13 mouse cellular contexts compared by ENCODE assay signal in genomic region chr1:156787164-156787863, GRCm38 (mm10). TPM values are rescaled to one million over a fixed set of nuclear protein-coding genes. Genes with fewer than 3 reads are reported as not detected.
DNase-seq lines count a peak whose midpoint lies in the region; ATAC-seq lines count a peak whose summit lies in the region.
"Had no signal": no experiment of that assay in that cellular context is flagged by ENCODE, and none has a peak within 500 bp of the region (broad histone marks: within the 10 kb centered on the region; RNA-seq: fewer than 3 reads in every experiment).

No protein-coding gene starts in this region.

- no peak for ATAC-seq in hindbrain, embryonic 16.5 days
- ATAC-seq in liver, embryonic 12.5 days, result no peak

- peak; percentile 65 for DNase-seq in hindbrain, embryonic 10.5 days (ENCODE audit: low spot score)
- DNase-seq in R1 (ENCODE audit: low read depth, low spot score), result peak; percentile 59
- DNase-seq in embryo, embryonic 9.5 days (ENCODE audit: extremely low spot score), result peak; percentile 52
- peak; percentile 42 for DNase-seq in mesoderm, embryonic 11.5 days (ENCODE audit: low read depth, low spot score)
- no peak for DNase-seq in layer of hippocampus, adult 9-11 months
- DNase-seq: adrenal gland, postnatal 25 days; kidney, postnatal 36 days; liver, embryonic 13.5 days; right cerebral cortex, postnatal 4 days had no signal

- H3K36me3 ChIP-seq in hindbrain, embryonic 10.5 days, result no peaks in the 10 kb centered on the region
- no peaks in the 10 kb centered on the region for H3K36me3 ChIP-seq in hindbrain, embryonic 16.5 days (ENCODE audit: control insufficient read depth, insufficient read depth, low read length)
- H3K36me3 ChIP-seq in liver, embryonic 12.5 days, result no peaks in the 10 kb centered on the region
- H3K36me3 ChIP-seq: liver, embryonic 13.5 days had no signal

- no peaks in the 10 kb centered on the region for H3K9me3 ChIP-seq in hindbrain, embryonic 10.5 days
- no peaks in the 10 kb centered on the region for H3K9me3 ChIP-seq in hindbrain, embryonic 16.5 days (ENCODE audit: control insufficient read depth, low read length)
- H3K9me3 ChIP-seq in liver, embryonic 12.5 days (replicated peaks), result no peaks in the 10 kb centered on the region
- H3K9me3 ChIP-seq: liver, embryonic 13.5 days had no signal

- WGBS in hindbrain, embryonic 10.5 days, result 28% methylated on average over 6 of the region's 6 CpGs
- WGBS in hindbrain, embryonic 16.5 days, result 21% methylated on average over 6 of the region's 6 CpGs
- 54% methylated on average over 6 of the region's 6 CpGs for WGBS in liver, embryonic 12.5 days (ENCODE audit: insufficient replicate concordance)

- H3K4me2 ChIP-seq in hindbrain, embryonic 16.5 days (ENCODE audit: low read length), result no peak overlapping the region
- no peak overlapping the region for H3K4me2 ChIP-seq in liver, embryonic 12.5 days
- H3K4me2 ChIP-seq: liver, embryonic 13.5 days had no signal

- H3K4me1 ChIP-seq in hindbrain, embryonic 10.5 days (replicated peaks), result peaks cover 77% of the 10 kb centered on the region
- H3K4me1 ChIP-seq in hindbrain, embryonic 16.5 days (ENCODE audit: control insufficient read depth, insufficient read depth, low read depth, low read length), result peaks cover 8% of the 10 kb centered on the region
- H3K4me1 ChIP-seq in liver, embryonic 12.5 days, result 0 out of 2 replicates have a peak, but pooled peaks cover under 1% of the 10 kb centered on the region
- H3K4me1 ChIP-seq: liver, embryonic 13.5 days had no signal

- H3K27me3 ChIP-seq in hindbrain, embryonic 10.5 days (ENCODE audit: insufficient read depth, poor library complexity, severe bottlenecking), result peaks cover 47% of the 10 kb centered on the region
- no peaks in the 10 kb centered on the region for H3K27me3 ChIP-seq in hindbrain, embryonic 16.5 days (replicated peaks; ENCODE audit: control insufficient read depth, insufficient read depth, low read length)
- peaks cover 3% of the 10 kb centered on the region; the same call in 1 of the 2 replicates for H3K27me3 ChIP-seq in liver, embryonic 12.5 days (replicated peaks)
- H3K27me3 ChIP-seq: CH12.LX; liver, embryonic 13.5 days had no signal

- H3K4me3 ChIP-seq in hindbrain, embryonic 10.5 days, result no peak overlapping the region
- H3K4me3 ChIP-seq in hindbrain, embryonic 16.5 days (ENCODE audit: low read length), result no peak overlapping the region
- no peak overlapping the region for H3K4me3 ChIP-seq in liver, embryonic 12.5 days
- H3K4me3 ChIP-seq: liver, embryonic 13.5 days; megakaryocyte, embryonic 14.5 days had no signal

- peak overlapping the region; percentile 84 for H3K27ac ChIP-seq in hindbrain, embryonic 10.5 days
- H3K27ac ChIP-seq in hindbrain, embryonic 16.5 days (ENCODE audit: low read depth, low read length), result no peak overlapping the region
- no peak overlapping the region for H3K27ac ChIP-seq in liver, embryonic 12.5 days
- H3K27ac ChIP-seq: liver, embryonic 13.5 days had no signal

- H3K9ac ChIP-seq in hindbrain, embryonic 16.5 days (ENCODE audit: low read depth, low read length), result no peak overlapping the region
- H3K9ac ChIP-seq in liver, embryonic 12.5 days, result no peak overlapping the region
- H3K9ac ChIP-seq: liver, embryonic 13.5 days had no signal

RNA-seq across cellular contexts. Expression of gene Angptl1, which starts 51.0 kb away (rescaled TPM):
- 2.2 and 2.4 TPM in 2 replicates for polyA plus RNA-seq in hindbrain, embryonic 10.5 days (2016; fragmentation: Nextera tagmentation; extraction: Ambion mirVana)
- 1.7 and 3.5 TPM in 2 replicates for polyA plus RNA-seq in hindbrain, embryonic 16.5 days (2015; fragmentation: Nextera tagmentation; extraction: Ambion mirVana)
- polyA plus RNA-seq in liver, embryonic 12.5 days (2016; fragmentation: Nextera tagmentation; extraction: Ambion mirVana), result 0.33 and 0.36 TPM in 2 replicates
